Mouse (Mus musculus) layer of hippocampus, postnatal 36 days (tissue): Measurements from ENCODE around the gene Klf12. TPM values are rescaled to one million over a fixed set of nuclear protein-coding genes. Genes with fewer than 3 reads are reported as not detected.

Source experiments
- DNase-seq, 2 experiments: peaks; one replicate each; pipeline ENCODE4 v3.0.0; 2022
- total RNA-seq, 2 experiments: library from RNA; stranded (reverse); gene quantifications; 2 replicates each; pipeline ENCODE4 v1.2.3; 2021

Klf12 gene
- total RNA-seq, 2 experiments from 2014 or later, result 36.6 to 39.2 TPM

- DNase-seq, result no peak
These were observed 257.8 kb downstream of the Klf12 start for GRCm38 (mm10) chr14:100026671-100027070.

GRCm38 (mm10) chr14:100017219-100017618 lies 267.3 kb downstream of the Klf12 start:
- no peak for DNase-seq

GRCm38 (mm10) chr14:100010525-100010924 lies 274.0 kb downstream of the Klf12 start:
- no peak for DNase-seq

- peak in 1 of 2 experiments; percentile 13 for DNase-seq
These were observed 274.6 kb downstream of the Klf12 start for GRCm38 (mm10) chr14:100009790-100010382.

- DNase-seq, result no peak
These were observed 301.0 kb downstream of the Klf12 start for GRCm38 (mm10) chr14:99983510-99983909.

GRCm38 (mm10) chr14:99981209-99981608 lies 303.3 kb downstream of the Klf12 start:
- DNase-seq, result no peak

- no peak for DNase-seq
These were observed 316.6 kb downstream of the Klf12 start for GRCm38 (mm10) chr14:99967920-99968319.

GRCm38 (mm10) chr14:99960500-99961229 lies 323.8 kb downstream of the Klf12 start:
- DNase-seq, result no peak

- no peak for DNase-seq
These were observed 329.3 kb downstream of the Klf12 start for GRCm38 (mm10) chr14:99955133-99955532.

- peak in 1 of 2 experiments; percentile 6 for DNase-seq
These were observed 340.0 kb downstream of the Klf12 start for GRCm38 (mm10) chr14:99944221-99945108.

GRCm38 (mm10) chr14:99943156-99943555 lies 341.3 kb downstream of the Klf12 start:
- peak in 1 of 2 experiments; percentile 13 for DNase-seq

- DNase-seq, result no peak
These were observed 351.0 kb downstream of the Klf12 start for GRCm38 (mm10) chr14:99933456-99933855.

- peak; percentile 58 to 78 for DNase-seq
These were observed 352.6 kb downstream of the Klf12 start for GRCm38 (mm10) chr14:99931879-99932278.

GRCm38 (mm10) chr14:99911912-99912311 lies 372.6 kb downstream of the Klf12 start:
- DNase-seq, result no peak

GRCm38 (mm10) chr14:99910876-99911275 lies 373.6 kb downstream of the Klf12 start:
- DNase-seq, result no peak

GRCm38 (mm10) chr14:99900902-99901301 lies 383.6 kb downstream of the Klf12 start:
- no peak for DNase-seq

- no peak for DNase-seq
These were observed 385.6 kb downstream of the Klf12 start for GRCm38 (mm10) chr14:99898861-99899260.

- DNase-seq, result peak; percentile 58 to 70
These were observed 389.6 kb downstream of the Klf12 start for GRCm38 (mm10) chr14:99894708-99895383.

- no peak for DNase-seq
These were observed 390.4 kb downstream of the Klf12 start for GRCm38 (mm10) chr14:99894062-99894461.

- no peak for DNase-seq
These were observed 398.0 kb downstream of the Klf12 start for GRCm38 (mm10) chr14:99886503-99886902.

- DNase-seq, result no peak
These were observed 398.9 kb downstream of the Klf12 start for GRCm38 (mm10) chr14:99885562-99885961.

- no peak for DNase-seq
These were observed 399.4 kb downstream of the Klf12 start for GRCm38 (mm10) chr14:99885128-99885527.
